Mouse (Mus musculus): ENCODE measurements around the gene Txndc8. TPM values are rescaled to one million over a fixed set of nuclear protein-coding genes. Genes with fewer than 3 reads are reported as not detected.

Gene Txndc8
- total and polyA plus RNA-seq, 3 experiments: not detected

- Histone ChIP-seq H3K4me3 (replicated peaks in 1 of 3; ENCODE audit: low read depth in 2 of 3, low read length in 2 of 3, poor library complexity in 1 of 3) (no peak overlapping the region), H3K9me3 (replicated peaks; ENCODE audit: low read length) (no peaks in the 10 kb centered on the region), H3K36me3 (replicated peaks in 1 of 2; ENCODE audit: control insufficient read depth in 1 of 2, insufficient read depth in 1 of 2, low read length in 1 of 2) (no peaks in the 10 kb centered on the region), H3K27me3 (replicated peaks) (no peaks in the 10 kb centered on the region), H3K4me1 (ENCODE audit: control insufficient read depth in 1 of 2, insufficient read depth in 2 of 2) (no peaks in the 10 kb centered on the region), H3K9ac (ENCODE audit: insufficient read depth, low read depth) (no peak overlapping the region), H3K4me2 (ENCODE audit: insufficient read depth, low read depth, poor library complexity, severe bottlenecking) (no peak overlapping the region), H3K27ac (ENCODE audit: insufficient read depth, low read depth) (no peak overlapping the region), H3K79me2 (replicated peaks; ENCODE audit: control insufficient read depth, extremely low read depth, insufficient read depth, poor library complexity, severe bottlenecking) (no peaks in the 10 kb centered on the region)
- DNase-seq (ENCODE audit: extremely low read depth): no peak
- dilution Hi-C loops (cut with MboI; ENCODE audit: extremely low pct_ligation_motif_present, extremely low pct_unique_long_range_greater_than_20kb, low sequenced_read_pairs): no loop called here
- in situ Hi-C loops (cut with MboI; ENCODE audit: low pct_ligation_motif_present, low pct_unique_long_range_greater_than_20kb, low sequenced_read_pairs): no loop called here
- TF ChIP-seq MXI1 (IDR thresholded peaks at IDR 0.05; ENCODE audit: low read depth, low read length) (no peak), HCFC1 (IDR thresholded peaks at IDR 0.05; ENCODE audit: low read depth, low read length) (no peak), POLR2A (IDR thresholded peaks at IDR 0.05; ENCODE audit: low read depth, low read length) (no peak), MEF2A (IDR thresholded peaks at IDR 0.05; ENCODE audit: borderline replicate concordance, low read depth, low read length) (no peak), GABPA (IDR thresholded peaks at IDR 0.05; ENCODE audit: insufficient replicate concordance, low read depth, low read length) (no peak), USF1 (IDR thresholded peaks at IDR 0.05; ENCODE audit: low read depth, low read length) (no peak), BHLHE40 (IDR thresholded peaks at IDR 0.05; ENCODE audit: low read depth, low read length) (no peak), USF2 (conservative IDR thresholded peaks at IDR 0.05; ENCODE audit: low read depth, low read length) (no peak), MAZ (IDR thresholded peaks at IDR 0.05; ENCODE audit: low read depth, low read length) (no peak), E2F4 (IDR thresholded peaks at IDR 0.05; ENCODE audit: insufficient replicate concordance, low read depth, low read length) (no peak), RAD21 (IDR thresholded peaks at IDR 0.05; ENCODE audit: low read depth, low read length) (no peak), ZKSCAN1 (IDR thresholded peaks at IDR 0.05; ENCODE audit: borderline replicate concordance, low read depth, low read length) (no peak), POLR2AphosphoS2 (IDR thresholded peaks at IDR 0.05; ENCODE audit: low read depth, low read length) (no peak), PAX5 (IDR thresholded peaks at IDR 0.05; ENCODE audit: low read length) (no peak), IRF4 (IDR thresholded peaks at IDR 0.05; ENCODE audit: low read depth, low read length) (no peak), CHD2 (IDR thresholded peaks at IDR 0.05; ENCODE audit: low read length) (no peak), TBP (conservative IDR thresholded peaks at IDR 0.05; ENCODE audit: low read depth, low read length) (no peak), ZMIZ1 (IDR thresholded peaks at IDR 0.05; ENCODE audit: low read depth, low read length) (no peak), KAT2A (IDR thresholded peaks at IDR 0.05; ENCODE audit: insufficient replicate concordance, low read length) (no peak), ZC3H11A (IDR thresholded peaks at IDR 0.05; ENCODE audit: low read depth, low read length) (no peak)
Measured at GRCm38 (mm10) chr4:58050276-58050675, 41.4 kb upstream of the Txndc8 start.

DNA sequence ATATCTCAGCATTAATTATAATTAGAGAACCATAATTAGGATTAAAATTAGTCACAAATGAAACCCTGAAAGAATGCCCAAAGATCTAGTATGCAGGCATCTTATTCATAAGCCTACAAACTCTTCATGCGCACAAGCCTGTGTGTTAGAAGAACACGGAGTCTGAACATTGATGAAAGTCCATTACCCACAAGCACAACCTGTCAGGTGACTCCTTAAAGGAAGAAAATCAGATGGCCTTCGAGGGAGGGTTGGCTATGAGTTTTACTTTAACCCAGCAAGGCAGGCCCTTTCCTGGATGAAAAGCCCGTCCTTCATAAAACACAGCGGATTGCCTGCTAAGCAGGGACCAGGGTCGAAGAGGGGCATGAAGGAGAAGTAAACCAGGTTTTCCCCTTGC is 35.9 kb upstream of the Txndc8 start:
- no peak overlapping the region for H3K9ac ChIP-seq (ENCODE audit: insufficient read depth, low read depth)
- no peak overlapping the region for H3K4me2 ChIP-seq (ENCODE audit: insufficient read depth, low read depth, poor library complexity, severe bottlenecking)
- in situ Hi-C loops (cut with MboI; ENCODE audit: low pct_ligation_motif_present, low pct_unique_long_range_greater_than_20kb, low sequenced_read_pairs) (no loop called here), dilution Hi-C loops (cut with MboI; ENCODE audit: extremely low pct_ligation_motif_present, extremely low pct_unique_long_range_greater_than_20kb, low sequenced_read_pairs) (no loop called here)
- no peak overlapping the region for H3K27ac ChIP-seq (ENCODE audit: insufficient read depth, low read depth)
- H3K9me3 ChIP-seq (replicated peaks; ENCODE audit: low read length): no peaks in the 10 kb centered on the region
- TF ChIP-seq BHLHE40 (IDR thresholded peaks at IDR 0.05; ENCODE audit: low read depth, low read length): no peak
- no peak for TF ChIP-seq POLR2AphosphoS2 (IDR thresholded peaks at IDR 0.05; ENCODE audit: low read depth, low read length)
- no peak for TF ChIP-seq POLR2A (IDR thresholded peaks at IDR 0.05; ENCODE audit: low read depth, low read length)
- no peak for TF ChIP-seq TCF12 (IDR thresholded peaks at IDR 0.05; ENCODE audit: low read depth, low read length)
- TF ChIP-seq CHD2 (IDR thresholded peaks at IDR 0.05; ENCODE audit: low read length): no peak
- no peak for TF ChIP-seq TBP (conservative IDR thresholded peaks at IDR 0.05; ENCODE audit: low read depth, low read length)
- no peak for TF ChIP-seq HCFC1 (IDR thresholded peaks at IDR 0.05; ENCODE audit: low read depth, low read length)
- no peak for TF ChIP-seq NELFE (IDR thresholded peaks at IDR 0.05; ENCODE audit: low read depth, low read length)
- no peak for TF ChIP-seq ETS1 (conservative IDR thresholded peaks at IDR 0.05; ENCODE audit: low read depth, low read length)
- no peak for TF ChIP-seq EP300 (IDR thresholded peaks at IDR 0.05; ENCODE audit: low read length)
- TF ChIP-seq JUND (conservative IDR thresholded peaks at IDR 0.05; ENCODE audit: low read depth, low read length): no peak
- no peak for TF ChIP-seq IRF4 (IDR thresholded peaks at IDR 0.05; ENCODE audit: low read depth, low read length)
- no peak for TF ChIP-seq MYC (IDR thresholded peaks at IDR 0.05; ENCODE audit: low read depth, low read length)
- no peak for TF ChIP-seq ZC3H11A (IDR thresholded peaks at IDR 0.05; ENCODE audit: low read depth, low read length)
- TF ChIP-seq RAD21 (IDR thresholded peaks at IDR 0.05; ENCODE audit: low read depth, low read length): no peak
- no peak for TF ChIP-seq MXI1 (IDR thresholded peaks at IDR 0.05; ENCODE audit: low read depth, low read length)
- TF ChIP-seq MEF2A (IDR thresholded peaks at IDR 0.05; ENCODE audit: borderline replicate concordance, low read depth, low read length): no peak
- no peak for TF ChIP-seq MAX (IDR thresholded peaks at IDR 0.05; ENCODE audit: low read length)
- no peaks in the 10 kb centered on the region for H3K27me3 ChIP-seq (replicated peaks)
- no peak for DNase-seq (ENCODE audit: extremely low read depth)
- H3K4me3 ChIP-seq (replicated peaks in 1 of 3; ENCODE audit: low read depth in 2 of 3, low read length in 2 of 3, poor library complexity in 1 of 3): no peak overlapping the region
- no peaks in the 10 kb centered on the region for H3K36me3 ChIP-seq (replicated peaks in 1 of 2; ENCODE audit: control insufficient read depth in 1 of 2, insufficient read depth in 1 of 2, low read length in 1 of 2)
- no peaks in the 10 kb centered on the region for H3K4me1 ChIP-seq (ENCODE audit: control insufficient read depth in 1 of 2, insufficient read depth in 2 of 2)
- no peaks in the 10 kb centered on the region for H3K79me2 ChIP-seq (replicated peaks; ENCODE audit: control insufficient read depth, extremely low read depth, insufficient read depth, poor library complexity, severe bottlenecking)

Data from CH12.LX (cell line).